Mouse (Mus musculus) hindbrain, embryonic 13.5 days (tissue): Measurements from ENCODE around the gene Wwox. TPM values are rescaled to one million over a fixed set of nuclear protein-coding genes. Genes with fewer than 3 reads are reported as not detected.
A peak's percentile ranks its signal among the peaks of the same experiment; 100 is the strongest.

Experiments used
- ATAC-seq: fragments of 200-750 bp; cut with Nextera tagmentation; 2 replicates; pipeline ENCODE4 v1.8.0; 2017; ENCODE audit warnings: moderate TSS enrichment; ENCODE audit not compliant: low FRiP score
- H3K27ac ChIP-seq: fragments of 300-500 bp; sonication (generic); 2 replicates; pipeline ENCODE4 v1.5.1; 2015; ENCODE audit warnings: inconsistent platforms, mild to moderate bottlenecking, moderate library complexity
- H3K27me3 ChIP-seq: fragments of 300-500 bp; sonication (generic); 2 replicates; pipeline ENCODE4 v1.6.1; 2015; ENCODE audit warnings: mild to moderate bottlenecking, inconsistent platforms
- H3K36me3 ChIP-seq: fragments of 300-500 bp; sonication (generic); 2 replicates; pipeline ENCODE4 v1.6.1; 2015; ENCODE audit warnings: mild to moderate bottlenecking, inconsistent platforms
- H3K4me1 ChIP-seq: fragments of 300-500 bp; sonication (generic); replicated peaks from 2 replicates; pipeline ENCODE4 v1.6.1; 2015; ENCODE audit warnings: inconsistent platforms
- H3K4me2 ChIP-seq: fragments of 300-500 bp; sonication (generic); 2 replicates; pipeline ENCODE4 v1.6.1; 2015; ENCODE audit warnings: inconsistent platforms, mild to moderate bottlenecking, moderate library complexity
- H3K4me3 ChIP-seq: fragments of 300-500 bp; sonication (generic); 2 replicates; pipeline ENCODE4 v1.5.1; 2015; ENCODE audit warnings: mild to moderate bottlenecking, inconsistent platforms
- H3K9ac ChIP-seq: fragments of 300-500 bp; sonication (generic); 2 replicates; pipeline ENCODE4 v1.6.1; 2015; ENCODE audit warnings: mild to moderate bottlenecking, inconsistent platforms
- H3K9me3 ChIP-seq: fragments of 300-500 bp; sonication (generic); 2 replicates; pipeline ENCODE4 v1.6.1; 2016; ENCODE audit warnings: inconsistent platforms
- WGBS: fragments of 180-500 bp; shearing (Covaris S2); methylation state at CpG from one replicate; pipeline ENCODE4 v1.1.7; 2015; 5-methylcytosine and 5-hydroxymethylcytosine counted together
- polyA plus RNA-seq: library from polyadenylated mRNA; unstranded; fragments of >200 nt; fragmentation: Nextera tagmentation; extraction: Ambion mirVana; gene quantifications from 2 replicates; pipeline ENCODE4 v1.2.1, GENCODE M21; 2015

Wwox gene
- polyA plus RNA-seq, 1 experiment from 2014 or later = 13.8 TPM

DNA sequence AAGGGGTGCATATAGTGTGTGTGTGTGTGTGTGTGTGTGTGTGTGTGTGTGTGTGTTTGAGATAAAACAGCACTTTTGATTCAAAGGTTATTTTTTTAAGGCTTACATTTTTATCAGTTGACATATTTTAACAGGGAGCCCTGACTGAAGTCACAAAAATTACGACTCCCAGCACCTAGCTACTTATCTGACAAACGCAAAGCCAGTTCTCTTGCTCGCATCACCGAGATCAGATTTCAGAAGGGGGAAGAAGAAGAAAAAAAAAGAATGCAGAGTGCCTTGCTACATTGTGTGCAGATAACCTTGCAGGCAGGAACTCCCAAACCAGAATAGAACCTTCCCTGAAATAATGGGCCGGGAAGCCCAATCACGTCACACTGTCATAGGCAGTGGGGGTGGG is 712.0 kb downstream of the Wwox start:
- Histone ChIP-seq H3K27me3 (peaks cover 18% of the 10 kb centered on the region; the same call in 1 of the 2 replicates), H3K4me1 (peaks cover 42% of the 10 kb centered on the region), H3K9me3 (no peaks in the 10 kb centered on the region), H3K4me2 (peak overlapping the region; percentile 13; the same call in 1 of the 2 replicates), H3K27ac (no peak overlapping the region), H3K36me3 (no peaks in the 10 kb centered on the region), H3K4me3 (no peak overlapping the region), H3K9ac (no peak overlapping the region)
- 11% methylated on average over 6 of the region's 6 CpGs for WGBS
- ATAC-seq = no peak

DNA sequence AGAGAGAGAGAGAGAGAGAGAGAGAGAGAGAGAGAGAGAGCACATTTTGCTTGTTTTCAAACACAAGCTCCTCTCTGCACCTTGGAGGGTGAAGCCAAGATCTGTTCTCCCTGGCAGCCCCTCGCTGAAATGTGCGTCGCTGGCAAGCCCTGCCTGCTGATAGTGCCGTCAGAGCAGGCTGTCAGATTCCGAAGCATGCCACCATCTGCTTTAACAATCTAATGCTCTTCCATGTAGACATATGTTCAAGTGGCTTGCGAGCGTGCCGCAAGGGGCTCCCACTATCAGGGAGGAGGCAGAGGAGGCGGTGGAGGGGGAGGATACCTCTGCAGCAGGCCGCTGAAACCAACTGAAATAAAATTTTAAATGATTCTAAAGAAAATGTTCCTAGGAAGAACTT is 714.6 kb downstream of the Wwox start:
- Histone ChIP-seq H3K4me2 (0 out of 2 replicates have a peak overlapping the region, but pooled peaks have one; percentile 10), H3K4me1 (peaks cover 53% of the 10 kb centered on the region), H3K36me3 (no peaks in the 10 kb centered on the region), H3K27me3 (peaks cover 25% of the 10 kb centered on the region), H3K9ac (peak overlapping the region; percentile 35; the same call in 1 of the 2 replicates), H3K27ac (peak overlapping the region; percentile 13; the same call in 1 of the 2 replicates), H3K9me3 (no peaks in the 10 kb centered on the region), H3K4me3 (no peak overlapping the region)
- 36% methylated on average over 10 of the region's 10 CpGs for WGBS
- ATAC-seq = no peak

DNA sequence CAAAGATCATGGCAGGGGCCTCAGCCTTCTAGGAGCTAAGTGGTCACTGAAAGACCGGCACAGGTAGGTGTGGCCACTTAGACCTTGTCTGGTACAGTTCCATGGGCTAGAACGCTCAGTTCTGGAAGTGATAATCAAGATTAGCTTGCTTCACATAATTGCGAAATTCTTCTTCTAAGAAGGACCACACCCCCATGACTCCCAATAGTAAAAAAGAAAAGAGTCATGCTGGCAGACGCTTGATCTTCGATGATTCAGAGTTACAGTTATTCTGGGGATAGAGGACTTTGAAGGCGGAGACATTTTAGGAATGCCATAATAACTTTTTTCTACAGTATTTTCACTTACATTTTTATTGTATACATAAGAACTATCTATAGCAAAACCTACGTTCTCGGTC is 716.7 kb downstream of the Wwox start:
- H3K27ac ChIP-seq = no peak overlapping the region
- peaks cover 22% of the 10 kb centered on the region for H3K27me3 ChIP-seq
- H3K36me3 ChIP-seq = no peaks in the 10 kb centered on the region
- 94% methylated on average over 8 of the region's 8 CpGs for WGBS
- ATAC-seq = no peak
- no peak overlapping the region for H3K4me3 ChIP-seq
- no peak overlapping the region for H3K4me2 ChIP-seq
- H3K9ac ChIP-seq = no peak overlapping the region
- H3K9me3 ChIP-seq = no peaks in the 10 kb centered on the region
- H3K4me1 ChIP-seq = peaks cover 54% of the 10 kb centered on the region

DNA sequence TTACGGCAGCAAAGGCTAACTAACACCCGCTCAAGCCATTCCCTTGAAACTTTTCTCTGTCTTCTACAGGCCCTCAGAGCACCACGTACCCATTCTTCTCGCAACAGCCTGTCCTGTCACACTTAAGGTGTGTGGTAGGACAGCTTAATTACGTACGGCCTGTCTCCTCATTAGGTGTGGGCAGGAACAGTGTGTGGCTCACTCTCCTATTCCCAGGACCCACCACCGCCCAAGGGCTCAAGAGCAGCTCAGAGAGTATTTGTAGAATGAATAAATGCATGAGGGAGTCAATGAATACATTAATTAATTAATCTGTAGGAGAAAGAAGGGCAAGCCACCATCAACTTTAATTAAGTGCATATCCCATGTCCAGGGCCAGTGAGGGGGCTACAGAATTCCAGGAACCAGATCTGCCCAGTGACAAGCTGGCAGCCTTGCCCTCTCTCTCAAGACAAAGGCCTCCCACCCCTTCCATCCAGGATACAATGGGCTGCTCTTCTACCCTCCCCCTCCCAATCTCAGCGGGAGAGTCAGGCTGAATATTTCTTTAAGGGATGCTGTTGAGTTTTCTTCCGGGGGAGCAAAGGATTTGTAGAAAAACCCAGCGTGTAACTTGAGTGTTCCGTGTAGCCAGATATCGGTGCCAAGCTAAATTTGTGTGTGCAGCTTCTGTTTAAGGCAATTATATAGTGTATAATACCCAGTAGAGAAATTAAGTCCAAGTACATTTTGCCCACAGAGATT is 718.7 kb downstream of the Wwox start:
- H3K9ac ChIP-seq = no peak overlapping the region
- H3K27ac ChIP-seq = peak overlapping the region; percentile 70; the same call in 1 of the 2 replicates
- no peaks in the 10 kb centered on the region for H3K36me3 ChIP-seq
- WGBS = 22% methylated on average over 12 of the region's 12 CpGs
- H3K9me3 ChIP-seq = no peaks in the 10 kb centered on the region
- H3K4me2 ChIP-seq = peak overlapping the region; percentile 52
- peak; percentile 74 for ATAC-seq
- H3K27me3 ChIP-seq = peaks cover 32% of the 10 kb centered on the region
- H3K4me3 ChIP-seq = no peak overlapping the region
- H3K4me1 ChIP-seq = peaks cover 44% of the 10 kb centered on the region

DNA sequence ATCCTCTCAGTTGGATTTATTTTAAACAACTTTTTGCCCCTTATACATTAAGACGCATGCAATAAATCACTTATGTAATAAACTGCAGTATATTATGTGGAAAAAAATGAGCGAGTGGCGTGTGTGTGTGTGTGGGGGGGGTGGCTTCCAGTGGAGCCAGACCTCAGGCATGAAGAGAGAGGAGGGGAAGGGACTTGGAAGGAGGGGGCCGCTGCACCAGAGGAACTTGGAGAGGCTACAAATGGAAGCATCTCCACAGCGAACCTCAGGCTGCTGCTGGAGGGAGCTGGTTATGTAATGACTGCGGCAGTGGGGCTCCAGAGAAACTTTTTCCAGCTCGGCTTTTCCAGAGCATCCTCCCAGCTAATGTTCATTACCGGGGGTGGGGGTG is 719.3 kb downstream of the Wwox start:
- Histone ChIP-seq H3K4me2 (peak overlapping the region; percentile 52), H3K9ac (0 out of 2 replicates have a peak overlapping the region, but pooled peaks have one; percentile 19), H3K27ac (peak overlapping the region; percentile 40; the same call in 1 of the 2 replicates), H3K4me3 (peak overlapping the region; percentile 16; the same call in 1 of the 2 replicates), H3K9me3 (no peaks in the 10 kb centered on the region), H3K36me3 (no peaks in the 10 kb centered on the region), H3K27me3 (peaks cover 34% of the 10 kb centered on the region), H3K4me1 (peaks cover 38% of the 10 kb centered on the region)
- 4% methylated on average over 8 of the region's 8 CpGs for WGBS
- peak; percentile 60 for ATAC-seq

DNA sequence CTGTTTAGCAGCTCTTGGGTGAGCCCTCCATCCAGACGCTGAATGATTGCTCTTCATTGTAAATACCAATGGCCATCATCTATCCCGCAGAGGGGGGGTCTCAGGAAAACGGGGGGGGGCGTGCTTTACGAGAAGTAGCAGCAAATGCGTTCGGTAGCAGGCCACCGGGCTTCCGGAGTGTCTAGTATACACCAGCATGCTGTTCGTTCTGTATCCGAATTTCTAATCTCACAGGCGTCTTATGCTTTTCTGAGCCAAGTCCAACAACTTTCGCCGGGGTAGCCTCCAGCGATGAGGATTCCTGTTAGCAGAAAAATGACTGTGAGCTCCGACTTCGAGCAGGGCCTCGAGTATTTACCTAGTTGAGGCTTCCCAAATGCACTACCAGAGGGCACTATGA is 719.8 kb downstream of the Wwox start:
- Histone ChIP-seq H3K9me3 (no peaks in the 10 kb centered on the region), H3K27me3 (peaks cover 39% of the 10 kb centered on the region), H3K36me3 (no peaks in the 10 kb centered on the region), H3K9ac (0 out of 2 replicates have a peak overlapping the region, but pooled peaks have one; percentile 19), H3K4me3 (peak overlapping the region; percentile 16), H3K4me2 (peak overlapping the region; percentile 52), H3K27ac (peak overlapping the region; percentile 40; the same call in 1 of the 2 replicates), H3K4me1 (peaks cover 33% of the 10 kb centered on the region)
- 9% methylated on average over 18 of the region's 18 CpGs for WGBS
- ATAC-seq = no peak

DNA sequence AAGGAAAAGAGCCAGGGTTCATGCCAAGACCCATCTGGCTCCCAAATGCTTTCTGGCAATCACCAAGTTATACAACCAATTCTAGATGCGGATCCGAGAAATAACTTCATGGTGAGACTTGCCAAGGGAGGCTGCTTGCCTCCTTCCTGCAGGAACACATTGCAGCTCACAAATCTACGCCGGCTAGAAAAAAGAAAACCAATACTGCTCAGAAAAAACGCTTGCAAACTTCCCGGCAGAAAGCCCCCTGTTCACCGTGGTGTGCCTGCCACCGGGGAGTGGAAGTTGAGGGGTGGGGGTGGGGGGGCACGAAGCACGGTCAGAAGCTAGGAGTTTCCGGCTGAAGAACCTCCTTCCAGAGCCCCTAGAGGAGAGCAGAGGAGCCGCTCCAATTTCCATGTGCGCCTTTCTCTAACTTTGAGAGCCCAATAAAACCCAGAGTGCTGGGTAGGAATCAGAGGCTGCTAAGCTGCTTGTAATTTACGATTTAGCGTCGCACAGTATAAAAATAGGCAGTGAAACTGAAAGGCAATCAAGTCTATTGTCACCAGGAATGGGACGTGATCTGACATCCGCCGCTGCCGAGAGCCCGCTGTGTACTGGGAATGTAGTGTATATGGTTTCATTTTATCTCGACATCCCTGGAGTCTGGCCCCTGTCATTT is 720.4 kb downstream of the Wwox start:
- 9% methylated on average over 22 of the region's 22 CpGs for WGBS
- no peaks in the 10 kb centered on the region for H3K9me3 ChIP-seq
- ATAC-seq = no peak

DNA sequence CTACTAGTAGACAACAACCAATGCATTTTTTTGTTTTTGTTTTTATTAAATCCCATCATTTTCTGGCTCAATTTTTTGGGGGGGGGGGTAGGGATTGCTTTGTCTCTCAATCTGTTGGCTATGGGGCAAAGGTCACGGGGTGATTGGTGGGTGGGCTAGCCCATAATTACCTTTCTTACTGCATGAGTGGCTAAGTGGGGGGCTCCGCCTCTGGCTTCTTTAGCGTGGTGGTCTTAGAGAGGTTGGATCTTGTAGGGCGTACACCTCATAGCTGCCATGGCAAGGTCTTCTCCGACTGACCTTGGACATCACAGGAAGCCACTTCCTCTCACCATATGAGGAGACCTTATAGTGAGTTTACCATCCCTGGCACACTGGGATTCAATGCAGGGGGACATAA is 721.0 kb downstream of the Wwox start:
- no peak for ATAC-seq
- Histone ChIP-seq H3K9ac (no peak overlapping the region), H3K27me3 (peaks cover 40% of the 10 kb centered on the region), H3K27ac (no peak overlapping the region), H3K36me3 (no peaks in the 10 kb centered on the region), H3K9me3 (no peaks in the 10 kb centered on the region), H3K4me1 (peaks cover 38% of the 10 kb centered on the region), H3K4me2 (peak overlapping the region; percentile 52), H3K4me3 (peak overlapping the region; percentile 22; the same call in 1 of the 2 replicates)
- WGBS = 82% methylated on average over 5 of the region's 5 CpGs

More for the DNA sequence above, 720.4 kb downstream of the Wwox start:
- H3K36me3 ChIP-seq = no peaks in the 10 kb centered on the region
- no peak overlapping the region for H3K27ac ChIP-seq
- peak overlapping the region; percentile 52 for H3K4me2 ChIP-seq
- H3K9ac ChIP-seq = 0 out of 2 replicates have a peak overlapping the region, but pooled peaks have one; percentile 49
- peaks cover 36% of the 10 kb centered on the region for H3K4me1 ChIP-seq
- H3K4me3 ChIP-seq = peak overlapping the region; percentile 22
- peaks cover 40% of the 10 kb centered on the region for H3K27me3 ChIP-seq

DNA sequence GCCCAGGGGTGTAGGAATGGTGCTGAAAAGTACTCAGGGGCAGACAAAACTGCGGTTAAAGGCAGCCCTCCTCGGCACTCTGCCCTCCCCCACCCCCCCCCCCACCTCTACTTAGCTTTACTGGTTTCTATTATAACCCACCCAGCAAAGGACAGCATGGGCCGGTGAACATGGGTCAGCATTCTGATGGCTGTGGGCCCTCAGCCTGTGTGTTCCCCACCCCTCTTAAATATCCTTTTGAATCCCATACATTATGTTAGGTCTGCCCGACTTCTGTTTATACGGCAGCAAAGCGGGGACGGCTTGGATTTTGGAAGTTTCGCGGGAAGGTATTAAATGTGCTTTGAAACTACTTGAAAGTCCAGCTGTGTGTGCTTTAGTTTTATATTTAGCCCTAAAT is 722.1 kb downstream of the Wwox start:
- Histone ChIP-seq H3K9me3 (no peaks in the 10 kb centered on the region), H3K9ac (no peak overlapping the region), H3K27me3 (peaks cover 34% of the 10 kb centered on the region), H3K4me3 (no peak overlapping the region), H3K27ac (no peak overlapping the region), H3K36me3 (no peaks in the 10 kb centered on the region), H3K4me2 (no peak overlapping the region), H3K4me1 (peaks cover 43% of the 10 kb centered on the region)
- ATAC-seq = no peak
- 81% methylated on average over 9 of the region's 9 CpGs for WGBS

DNA sequence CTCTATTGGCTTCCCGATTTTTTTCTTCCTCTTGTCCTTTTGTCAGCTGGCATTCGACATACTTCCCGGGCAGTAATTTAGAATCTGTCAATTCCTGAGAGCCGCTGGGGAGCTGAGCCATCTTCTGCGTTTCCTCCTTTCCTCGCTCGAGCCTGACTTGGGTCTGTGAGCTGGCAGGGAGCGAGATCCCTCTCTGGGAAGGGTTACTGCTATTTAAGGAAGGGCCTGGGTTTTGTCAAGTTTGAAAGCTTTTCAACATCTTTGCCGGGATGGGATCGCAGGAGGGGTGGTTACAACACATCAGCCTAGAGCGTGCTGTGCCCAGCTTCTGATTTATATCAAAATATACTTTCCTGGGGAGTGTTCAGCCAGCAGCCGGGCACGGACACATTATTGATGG is 725.4 kb downstream of the Wwox start:
- H3K9ac ChIP-seq = no peak overlapping the region
- no peak overlapping the region for H3K4me2 ChIP-seq
- no peak overlapping the region for H3K4me3 ChIP-seq
- H3K27ac ChIP-seq = no peak overlapping the region
- no peaks in the 10 kb centered on the region for H3K36me3 ChIP-seq
- peaks cover 18% of the 10 kb centered on the region for H3K4me1 ChIP-seq
- no peak for ATAC-seq
- peaks cover 23% of the 10 kb centered on the region for H3K27me3 ChIP-seq
- WGBS = 24% methylated on average over 13 of the region's 13 CpGs
- H3K9me3 ChIP-seq = no peaks in the 10 kb centered on the region

DNA sequence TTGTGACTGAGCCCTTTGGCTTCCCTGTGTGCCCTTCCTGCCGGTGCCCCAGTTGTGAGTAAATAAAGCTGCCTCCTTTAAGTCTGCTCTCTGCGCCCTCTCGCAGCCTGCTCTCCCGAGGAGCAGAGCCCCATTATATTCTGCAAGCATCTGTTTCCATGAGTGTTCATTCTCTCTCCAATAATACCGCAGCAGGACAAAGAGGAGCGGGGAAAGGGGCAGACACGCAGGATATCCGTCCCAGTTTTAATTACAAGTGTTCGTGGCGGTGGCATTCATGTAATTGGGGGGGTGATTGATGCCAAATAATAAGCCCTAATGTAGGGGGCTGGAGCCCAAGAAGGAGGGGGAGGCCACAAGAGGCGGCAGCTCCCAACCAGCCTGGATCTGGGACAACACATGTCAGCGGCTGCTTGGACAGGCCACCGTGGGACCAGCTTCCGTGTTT is 734.2 kb downstream of the Wwox start:
- Histone ChIP-seq H3K4me3 (no peak overlapping the region), H3K27me3 (peaks cover 10% of the 10 kb centered on the region), H3K36me3 (no peaks in the 10 kb centered on the region), H3K4me1 (peaks cover 14% of the 10 kb centered on the region), H3K27ac (peak overlapping the region; percentile 36; the same call in 1 of the 2 replicates), H3K9ac (peak overlapping the region; percentile 51; the same call in 1 of the 2 replicates), H3K9me3 (no peaks in the 10 kb centered on the region), H3K4me2 (peak overlapping the region; percentile 11; the same call in 1 of the 2 replicates)
- 21% methylated on average over 14 of the region's 14 CpGs for WGBS
- ATAC-seq = peak; percentile 63; the same call in 1 of the 2 replicates

DNA sequence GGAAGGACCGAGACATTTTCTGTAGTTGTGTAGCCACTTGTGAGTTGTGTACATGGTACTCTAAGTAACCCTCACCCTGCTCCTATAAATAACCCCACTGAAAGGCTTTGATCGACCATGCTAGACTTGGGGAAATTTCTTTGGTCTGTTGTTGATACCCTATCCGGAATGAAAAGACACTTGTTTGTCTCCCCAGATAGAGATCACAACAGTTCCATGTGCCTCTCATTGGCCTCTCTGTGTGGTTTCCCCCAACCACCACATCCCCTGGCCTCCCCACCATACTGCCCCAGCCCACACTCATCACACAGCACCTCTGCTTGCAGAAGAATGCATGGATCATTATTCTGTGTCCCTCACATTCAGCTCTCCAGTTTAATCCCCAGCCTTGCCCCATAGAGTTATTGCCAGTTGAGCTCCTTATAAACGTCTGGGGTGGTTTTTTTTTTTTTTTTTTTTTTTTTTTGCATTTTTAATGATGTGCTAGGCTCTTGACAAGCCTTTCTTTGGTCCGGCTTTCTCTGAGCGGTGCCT is 746.0 kb downstream of the Wwox start:
- H3K9me3 ChIP-seq = no peaks in the 10 kb centered on the region
- no peak overlapping the region for H3K27ac ChIP-seq
- no peak overlapping the region for H3K4me2 ChIP-seq
- WGBS = 83% methylated on average over 6 of the region's 6 CpGs
- no peaks in the 10 kb centered on the region for H3K27me3 ChIP-seq
- no peak overlapping the region for H3K4me3 ChIP-seq
- no peaks in the 10 kb centered on the region for H3K36me3 ChIP-seq
- H3K4me1 ChIP-seq = peaks cover 12% of the 10 kb centered on the region
- H3K9ac ChIP-seq = no peak overlapping the region
- no peak for ATAC-seq
